Mouse (Mus musculus) embryonic facial prominence, embryonic 14.5 days (tissue): ENCODE results near the gene Fam219a. TPM values are rescaled to one million over a fixed set of nuclear protein-coding genes. Genes with fewer than 3 reads are reported as not detected.

Experiments
- ATAC-seq: fragments of 200-750 bp; cut with Nextera tagmentation; 2 replicates; pipeline ENCODE4 v1.8.0; 2017; ENCODE audit warnings: low read depth, moderate number of reproducible peaks, moderate TSS enrichment
- DNase-seq: peaks from one replicate; pipeline ENCODE4 v3.0.0-alpha.2; 2015; ENCODE audit warnings: low spot score
- H3K27ac ChIP-seq: fragments of 300-500 bp; sonication (generic); replicated peaks from 2 replicates; pipeline ENCODE4 v1.5.1; 2014; ENCODE audit warnings: low read depth, mild to moderate bottlenecking, low read length, moderate library complexity
- H3K27me3 ChIP-seq: fragments of 300-500 bp; sonication (generic); replicated peaks from 2 replicates; pipeline ENCODE4 v1.6.1; 2014; ENCODE audit warnings: low read length; ENCODE audit not compliant: control insufficient read depth, insufficient read depth
- H3K36me3 ChIP-seq: fragments of 300-500 bp; sonication (generic); 2 replicates; pipeline ENCODE4 v1.6.1; 2014; ENCODE audit warnings: low read length, mixed read lengths; ENCODE audit not compliant: control insufficient read depth, insufficient read depth
- H3K4me1 ChIP-seq: fragments of 300-500 bp; sonication (generic); 2 replicates; pipeline ENCODE4 v1.6.1; 2014; ENCODE audit warnings: antibody characterized with exemption, low read length; ENCODE audit not compliant: control insufficient read depth, insufficient read depth
- H3K4me2 ChIP-seq: fragments of 300-500 bp; sonication (generic); 2 replicates; pipeline ENCODE4 v1.6.1; 2014; ENCODE audit warnings: low read depth, mild to moderate bottlenecking, low read length, moderate library complexity, mixed read lengths
- H3K4me3 ChIP-seq: fragments of 300-500 bp; sonication (generic); 2 replicates; pipeline ENCODE4 v1.5.1; 2014; ENCODE audit warnings: low read depth, mild to moderate bottlenecking, low read length
- H3K9ac ChIP-seq: fragments of 300-500 bp; sonication (generic); 2 replicates; pipeline ENCODE4 v1.6.1; 2014; ENCODE audit warnings: low read depth, mild to moderate bottlenecking, low read length, moderate library complexity, mixed read lengths
- H3K9me3 ChIP-seq: fragments of 300-500 bp; sonication (generic); 2 replicates; pipeline ENCODE4 v1.6.1; 2016; ENCODE audit warnings: low read length; ENCODE audit not compliant: control insufficient read depth
- WGBS: fragments of 180-500 bp; shearing (Covaris S2); extraction: QIAGEN DNeasy Blood & Tissue Kit; methylation state at CpG from one replicate; pipeline ENCODE4 v1.1.7; 2014; 5-methylcytosine and 5-hydroxymethylcytosine counted together
- polyA plus RNA-seq: library from polyadenylated mRNA; unstranded; fragments of >200 nt; fragmentation: Nextera tagmentation; extraction: Ambion mirVana; gene quantifications from 2 replicates; pipeline ENCODE4 v1.2.1, GENCODE M21; 2014

Gene Fam219a
- 4.0 and 4.1 TPM in 2 replicates for polyA plus RNA-seq

DNA sequence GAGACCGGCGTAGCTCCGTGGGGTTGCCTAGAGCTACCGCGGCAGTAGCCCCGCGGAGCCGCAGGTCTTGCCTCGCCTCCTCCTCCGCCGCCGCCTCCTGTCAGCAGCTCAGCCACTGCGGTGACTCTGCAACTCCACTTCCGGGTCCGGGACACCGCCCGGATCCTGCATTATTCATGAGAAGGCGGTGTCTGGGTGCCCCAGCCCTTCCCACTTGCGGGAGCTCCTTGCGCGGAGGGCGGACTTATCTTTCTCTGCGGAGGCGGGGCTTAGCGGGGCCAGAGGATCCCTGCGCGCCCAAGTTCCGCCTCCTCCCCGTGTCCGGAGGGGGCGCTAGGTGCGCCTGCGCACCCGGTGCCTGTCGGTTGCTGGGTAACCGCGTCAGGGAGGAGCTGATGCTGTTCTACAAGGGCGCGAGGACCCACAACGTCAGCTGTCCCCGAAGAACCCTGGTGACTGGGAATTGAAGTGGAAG, at the start of gene Fam219a, which contains the start of gene Dnaic1:
Gene Fam219a (minus strand): TSS at position 128 of the 475 bp plus-strand sequence.
Gene Dnaic1 (plus strand): TSS at position 365 of the 475 bp plus-strand sequence.
- H3K36me3 ChIP-seq: no peaks in the 10 kb centered on the region
- peak; percentile 99 for DNase-seq
- peak; percentile 98 for ATAC-seq
- peak within 1 kb of the TSS; percentile 88 for H3K4me2 ChIP-seq
- H3K27me3 ChIP-seq: peaks cover 15% of the 10 kb centered on the region; the same call in 1 of the 2 replicates
- peaks cover 9% of the 10 kb centered on the region for H3K4me1 ChIP-seq
- H3K9ac ChIP-seq: peak within 1 kb of the TSS; percentile 72
- H3K4me3 ChIP-seq: peak within 1 kb of the TSS; percentile 77
- under 1% methylated on average over 28 of the region's 41 CpGs for WGBS
- peak within 1 kb of the TSS; percentile 67; the same call in 1 of the 2 replicates for H3K27ac ChIP-seq
- H3K9me3 ChIP-seq: no peaks in the 10 kb centered on the region

- Histone ChIP-seq H3K4me1 (no peaks in the 10 kb centered on the region; the same call in 1 of the 2 replicates), H3K4me3 (no peak overlapping the region), H3K36me3 (no peaks in the 10 kb centered on the region), H3K27me3 (no peaks in the 10 kb centered on the region), H3K9me3 (no peaks in the 10 kb centered on the region), H3K4me2 (no peak overlapping the region), H3K27ac (no peak overlapping the region), H3K9ac (no peak overlapping the region)
- WGBS: 52% methylated on average over 9 of the region's 9 CpGs
- DNase-seq (peak; percentile 70), ATAC-seq (peak; percentile 78)
Measured at GRCm38 (mm10) chr4:41615661-41616599, 46.6 kb upstream of the Fam219a start.

- H3K36me3 ChIP-seq: no peaks in the 10 kb centered on the region
- peak; percentile 82 for DNase-seq
- 7% methylated on average over 7 of the region's 7 CpGs for WGBS
- H3K27ac ChIP-seq: no peak overlapping the region
- H3K4me2 ChIP-seq: no peak overlapping the region
- ATAC-seq: no peak
- no peaks in the 10 kb centered on the region for H3K27me3 ChIP-seq
- no peaks in the 10 kb centered on the region for H3K9me3 ChIP-seq
- no peaks in the 10 kb centered on the region for H3K4me1 ChIP-seq
- H3K9ac ChIP-seq: no peak overlapping the region
- H3K4me3 ChIP-seq: no peak overlapping the region
Measured at GRCm38 (mm10) chr4:41614156-41614555, 44.8 kb upstream of the Fam219a start.

DNA sequence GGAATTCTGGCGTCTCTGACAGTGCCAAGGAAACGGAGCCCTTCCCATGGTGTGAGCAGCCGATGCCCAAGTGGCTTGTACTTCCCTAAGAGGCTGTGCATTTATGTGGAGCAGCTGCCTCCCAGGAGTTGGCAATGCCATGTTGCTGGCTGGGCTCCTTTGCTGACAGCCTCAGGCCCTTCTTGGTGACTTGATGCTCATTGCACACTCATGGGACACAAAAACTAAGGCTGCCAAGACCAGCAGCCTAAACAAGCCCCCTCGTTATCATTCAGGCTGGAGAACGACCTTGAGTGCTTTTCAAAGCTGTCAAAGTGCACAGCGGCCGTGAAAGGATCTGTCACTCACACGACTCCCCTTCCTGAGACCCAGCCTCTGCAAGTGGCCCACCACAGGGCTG, 42.8 kb upstream of the Fam219a start:
- H3K27ac ChIP-seq: no peak overlapping the region
- H3K36me3 ChIP-seq: no peaks in the 10 kb centered on the region
- no peak overlapping the region for H3K4me3 ChIP-seq
- DNase-seq (no peak), ATAC-seq (no peak)
- H3K9ac ChIP-seq: no peak overlapping the region
- H3K27me3 ChIP-seq: no peaks in the 10 kb centered on the region
- no peaks in the 10 kb centered on the region for H3K9me3 ChIP-seq
- WGBS: 51% methylated on average over 8 of the region's 8 CpGs
- no peaks in the 10 kb centered on the region for H3K4me1 ChIP-seq
- no peak overlapping the region for H3K4me2 ChIP-seq

GRCm38 (mm10) chr4:41610594-41610980, 41.2 kb upstream of the Fam219a start:
- no peaks in the 10 kb centered on the region for H3K9me3 ChIP-seq
- H3K4me1 ChIP-seq: no peaks in the 10 kb centered on the region
- no peaks in the 10 kb centered on the region for H3K36me3 ChIP-seq
- no peak overlapping the region for H3K9ac ChIP-seq
- no peaks in the 10 kb centered on the region for H3K27me3 ChIP-seq
- 36% methylated on average over 6 of the region's 6 CpGs for WGBS
- DNase-seq (no peak), ATAC-seq (no peak)
- H3K27ac ChIP-seq: no peak overlapping the region
- H3K4me3 ChIP-seq: no peak overlapping the region
- H3K4me2 ChIP-seq: no peak overlapping the region

DNA sequence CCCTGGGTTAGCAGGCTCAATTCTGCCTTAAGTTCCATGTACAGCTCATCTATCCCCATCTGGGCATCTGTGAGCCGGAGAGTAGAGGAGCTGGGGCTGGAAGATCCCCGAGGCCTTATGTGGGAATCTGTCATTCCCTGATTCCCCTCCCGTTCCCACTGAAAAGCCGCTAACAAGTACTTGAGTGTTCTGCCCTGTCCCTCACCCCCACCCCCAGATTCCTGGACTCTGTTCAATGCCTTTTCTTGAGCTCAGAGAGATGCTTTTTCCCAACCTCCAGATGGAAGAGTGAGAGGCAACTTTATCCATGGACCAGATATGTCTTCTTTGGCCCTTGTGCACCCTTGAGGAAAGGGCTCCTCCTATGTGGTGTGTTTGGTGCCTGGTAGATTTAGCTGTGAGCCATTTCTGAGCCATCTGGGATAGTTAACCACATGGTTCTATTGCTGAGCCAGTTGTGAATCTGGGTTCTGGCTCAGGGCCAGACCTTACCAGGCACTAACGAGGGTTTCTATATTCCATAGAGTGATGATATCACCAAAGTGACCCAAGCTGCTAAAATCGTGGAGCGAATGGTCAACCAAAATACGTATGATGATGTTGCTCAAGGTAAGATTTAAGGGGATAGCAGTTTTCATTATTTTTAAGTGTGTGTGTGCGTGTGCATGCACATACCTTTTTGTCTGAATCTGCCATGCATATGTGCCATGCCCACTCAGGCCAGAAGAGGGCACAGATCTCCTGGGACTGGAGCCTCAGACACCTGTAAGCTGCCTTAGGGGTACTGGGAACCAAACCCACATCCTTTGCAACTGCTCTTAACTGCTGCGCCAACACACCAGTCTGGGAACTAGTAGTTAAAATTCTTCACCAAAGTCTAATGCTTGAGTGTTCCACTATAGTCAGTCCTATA, 40.6 kb upstream of the Fam219a start:
- H3K4me2 ChIP-seq: no peak overlapping the region
- no peak overlapping the region for H3K27ac ChIP-seq
- no peaks in the 10 kb centered on the region for H3K4me1 ChIP-seq
- no peak overlapping the region for H3K4me3 ChIP-seq
- DNase-seq (no peak), ATAC-seq (no peak)
- H3K9ac ChIP-seq: no peak overlapping the region
- no peaks in the 10 kb centered on the region for H3K9me3 ChIP-seq
- WGBS: 74% methylated on average over 10 of the region's 10 CpGs
- H3K36me3 ChIP-seq: no peaks in the 10 kb centered on the region
- no peaks in the 10 kb centered on the region for H3K27me3 ChIP-seq

GRCm38 (mm10) chr4:41606784-41607183, 37.4 kb upstream of the Fam219a start:
- H3K4me1 ChIP-seq: no peaks in the 10 kb centered on the region
- no peak overlapping the region for H3K4me3 ChIP-seq
- 34% methylated on average over 4 of the region's 4 CpGs for WGBS
- H3K27me3 ChIP-seq: no peaks in the 10 kb centered on the region; the same call in 1 of the 2 replicates
- no peak overlapping the region for H3K9ac ChIP-seq
- H3K27ac ChIP-seq: no peak overlapping the region
- no peak overlapping the region for H3K4me2 ChIP-seq
- DNase-seq (peak; percentile 88), ATAC-seq (no peak)
- no peaks in the 10 kb centered on the region for H3K36me3 ChIP-seq
- H3K9me3 ChIP-seq: no peaks in the 10 kb centered on the region
